Mouse (Mus musculus): ENCODE measurements around the gene Slc26a9.

- TF ChIP-seq POLR2A (IDR thresholded peaks at IDR 0.05; ENCODE audit: extremely low read depth, insufficient read depth, low read length) (no peak), CTCF (IDR thresholded peaks at IDR 0.05; ENCODE audit: extremely low read depth, insufficient read depth, low read length) (no peak)
These were observed 7.5 kb downstream of the Slc26a9 start for GRCm38 (mm10) chr1:131751181-131751890.

All from cortical plate, adult 2 months (tissue).